Mouse (Mus musculus): ENCODE data around the gene Bnc1.

The Bnc1 gene

DNA sequence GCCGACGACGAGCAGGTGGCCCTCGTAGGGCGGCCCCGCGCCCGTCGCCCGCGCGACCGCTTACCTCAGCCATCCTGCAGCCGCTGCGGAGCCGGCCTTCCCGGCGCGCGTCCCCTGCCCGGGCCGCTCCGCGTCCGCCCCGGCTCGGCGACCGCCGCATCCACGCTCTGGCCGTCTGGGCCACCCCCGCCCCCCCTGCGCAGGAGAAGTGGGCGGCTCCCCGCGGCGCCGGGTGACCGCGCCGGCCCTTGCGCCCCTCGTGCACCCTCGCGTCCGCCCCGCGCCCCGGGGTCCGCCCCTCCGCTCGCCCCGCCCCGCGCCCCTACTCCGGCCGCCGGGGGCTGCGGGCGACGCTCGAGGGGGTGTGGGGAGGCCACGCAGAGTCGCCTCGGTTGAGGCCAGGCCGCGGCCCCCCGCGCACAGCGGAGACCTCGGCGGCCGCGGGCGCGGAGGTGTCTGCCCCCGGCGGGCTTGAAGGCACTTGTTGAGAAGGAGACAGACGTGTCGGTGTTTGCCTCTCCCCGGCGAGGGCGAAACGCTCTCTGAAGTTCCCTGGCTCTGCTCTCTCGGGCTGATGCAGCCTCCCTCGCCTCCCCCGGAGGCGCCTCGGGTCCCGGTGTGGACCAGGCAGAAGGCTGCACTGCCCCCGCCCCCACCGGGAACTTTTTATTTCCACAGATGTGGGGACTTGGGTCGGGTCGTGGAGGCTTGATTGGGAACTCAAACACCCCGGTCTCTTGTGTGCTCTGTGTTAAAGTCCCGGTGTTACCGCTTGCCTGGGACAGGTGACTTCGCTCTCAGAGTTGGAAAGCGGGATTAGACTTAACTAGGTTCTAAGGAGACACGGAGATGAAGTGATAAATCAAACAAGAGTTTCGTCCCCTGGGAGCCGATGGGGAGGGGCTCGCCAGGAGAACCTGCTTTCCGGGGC lies at the start of gene Bnc1:
Gene Bnc1 (minus strand): TSS at position 162 of the 931 bp plus-strand sequence.
- peak; percentile 21 for DNase-seq

DNA sequence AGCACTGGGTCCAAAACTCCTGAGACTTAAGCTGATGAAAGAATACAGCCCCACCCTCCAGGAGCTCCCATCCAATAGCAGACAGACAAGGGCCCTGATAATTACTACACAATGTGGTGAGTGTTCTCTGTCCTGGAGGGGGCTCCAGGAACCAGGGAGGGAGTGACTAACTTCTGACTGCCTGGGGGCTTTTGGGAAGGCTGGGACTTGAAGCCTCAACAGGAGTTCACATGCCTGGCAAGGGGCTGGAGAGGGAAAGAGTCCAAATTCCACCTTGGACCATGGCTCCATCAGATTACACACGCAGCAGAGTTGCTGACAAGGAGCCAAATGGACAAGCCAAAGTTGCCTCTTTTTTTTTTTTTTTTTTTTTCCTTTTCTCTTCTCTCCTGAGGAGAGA lies 41.3 kb upstream of the Bnc1 start:
- no peak for DNase-seq

DNA sequence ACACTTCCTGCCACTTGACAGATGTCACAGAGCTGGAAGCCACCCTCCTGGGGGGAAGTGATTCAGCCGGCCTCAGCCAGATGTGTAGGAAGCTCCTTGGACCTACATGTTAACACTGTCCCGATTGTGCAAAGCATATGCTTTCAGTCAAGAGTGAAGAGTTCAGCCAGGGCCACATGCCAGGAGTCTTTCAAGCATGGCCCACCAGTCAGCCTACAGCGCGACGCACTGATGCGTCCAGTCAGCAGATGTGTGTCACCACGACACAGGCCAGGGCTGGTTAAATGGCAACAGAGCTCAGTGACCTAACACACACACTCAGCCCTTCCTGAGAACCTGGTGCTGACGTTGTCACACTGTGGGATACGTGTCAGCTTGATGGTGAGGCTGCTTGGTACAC lies 37.6 kb upstream of the Bnc1 start:
- DNase-seq = no peak

DNA sequence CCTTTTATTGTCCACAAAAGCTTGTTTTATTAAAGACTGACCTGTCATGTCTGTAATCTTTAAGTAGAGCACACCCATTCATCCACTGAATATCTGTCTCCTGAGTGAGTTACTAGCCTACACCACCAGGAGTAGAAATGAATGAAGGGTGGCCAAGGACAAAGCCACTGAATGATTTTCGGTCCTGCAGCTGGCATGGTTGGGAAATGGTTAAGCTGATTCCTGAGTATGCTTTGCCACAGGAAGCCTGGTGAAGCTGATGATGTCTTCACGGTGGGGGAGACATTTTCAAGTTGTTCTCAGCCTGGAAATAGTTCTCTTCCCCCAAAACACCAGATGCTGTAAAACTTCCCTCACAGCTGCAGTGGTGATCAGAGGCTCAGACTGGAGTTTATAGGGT lies 33.7 kb upstream of the Bnc1 start:
- no peak for DNase-seq

DNA sequence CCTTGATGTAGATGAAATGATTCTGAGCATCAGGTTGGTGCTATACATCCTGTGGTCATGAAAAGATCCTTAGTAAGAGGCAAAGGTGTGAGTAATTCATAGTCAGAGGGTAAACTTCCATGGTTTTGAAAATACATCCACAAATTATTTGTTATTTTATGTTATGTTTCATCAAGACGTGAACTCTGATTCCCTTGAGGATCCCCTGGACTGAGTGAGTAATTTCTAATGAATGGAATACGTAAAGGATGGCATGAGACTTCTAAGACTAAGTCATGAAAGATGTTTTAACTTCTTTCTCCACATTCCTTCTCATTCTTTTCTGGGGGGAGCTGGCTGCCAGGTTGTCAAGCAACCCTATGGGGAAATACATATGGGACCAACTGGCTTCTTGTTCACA lies 31.6 kb upstream of the Bnc1 start:
- DNase-seq = no peak

DNA sequence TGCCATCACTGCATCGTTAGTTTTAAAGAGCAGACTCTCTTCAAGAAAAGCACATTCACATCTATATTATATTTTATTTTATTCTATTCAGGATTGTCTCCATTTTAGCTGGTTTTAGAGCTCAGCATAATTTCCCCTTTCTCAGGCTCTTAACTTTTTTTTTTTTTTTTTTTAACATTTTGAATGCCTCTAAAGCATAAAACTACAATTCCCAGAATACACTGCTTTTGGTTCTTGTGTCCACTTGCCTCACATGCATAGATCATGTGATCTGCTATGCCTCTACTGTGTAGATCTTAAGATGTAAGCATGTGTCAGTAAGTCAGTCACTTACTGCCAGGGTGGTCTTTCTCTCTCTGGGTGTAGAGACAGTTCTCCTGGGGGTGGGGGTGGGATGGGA lies 30.3 kb upstream of the Bnc1 start:
- DNase-seq = no peak

DNA sequence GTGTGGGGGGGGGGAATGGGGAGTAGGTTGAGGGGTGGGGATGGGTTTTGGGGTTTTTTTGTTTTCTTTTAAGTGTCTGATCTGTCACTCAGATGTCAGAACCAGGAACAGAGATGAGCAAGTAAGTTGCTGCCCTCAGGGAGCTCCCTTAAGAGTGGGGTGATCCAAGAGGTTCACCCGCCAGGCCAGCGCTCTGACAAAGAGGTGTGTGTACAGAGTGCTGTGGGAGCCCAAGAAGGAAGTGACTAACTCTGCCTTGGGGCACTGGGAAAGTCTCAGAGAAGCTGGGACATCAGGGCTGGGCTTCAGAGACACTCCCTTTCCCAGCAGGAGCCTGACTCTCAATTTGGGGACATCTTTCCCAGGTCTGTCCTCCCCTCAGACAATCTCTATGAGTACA lies 25.9 kb upstream of the Bnc1 start:
- no peak for DNase-seq

DNA sequence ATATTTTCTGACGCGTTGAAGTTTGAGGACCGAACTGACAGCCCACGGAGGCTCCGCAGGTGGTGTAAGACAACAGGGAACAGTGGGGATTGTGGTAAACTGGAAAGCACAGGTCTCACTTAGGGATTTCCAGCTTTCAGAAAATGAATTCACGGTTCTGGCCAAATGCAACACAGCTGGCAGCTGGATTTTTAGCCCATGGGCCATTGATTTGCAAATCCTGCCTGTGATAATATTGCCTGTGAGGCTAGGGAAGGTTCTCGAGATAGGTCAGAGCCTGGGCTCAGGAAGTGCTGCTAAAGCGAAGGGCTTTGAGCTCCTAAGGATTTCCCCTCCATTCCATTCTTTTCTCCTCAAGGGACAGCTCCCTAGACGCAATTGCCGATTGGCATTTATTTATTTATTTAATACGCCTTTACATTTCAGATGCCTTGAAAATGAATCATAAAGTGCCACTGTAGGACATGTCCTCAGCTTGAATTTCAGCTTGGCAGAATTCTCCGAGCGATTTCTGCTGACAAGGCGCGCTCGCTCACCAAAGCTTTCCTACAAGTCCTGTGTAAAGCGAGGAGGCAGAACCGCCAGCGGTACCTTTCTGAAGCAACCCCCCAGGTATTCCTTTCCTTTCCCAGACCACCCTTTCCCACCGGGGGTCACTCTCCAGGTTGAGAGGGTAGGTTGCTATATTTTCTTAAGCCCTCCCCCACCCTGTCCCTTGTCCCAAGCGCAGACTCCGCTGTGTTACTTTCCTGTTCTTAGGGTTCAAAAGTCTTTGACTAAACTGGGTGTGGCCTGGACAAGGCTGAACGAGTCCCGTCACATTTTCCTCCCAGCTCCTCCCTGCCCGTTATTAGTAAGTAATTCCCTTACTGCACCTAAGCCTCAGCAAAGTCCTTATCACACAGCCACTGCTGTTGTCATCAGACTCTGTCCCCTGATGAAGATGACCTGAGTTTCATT lies 24.9 kb upstream of the Bnc1 start:
- DNase-seq = no peak

DNA sequence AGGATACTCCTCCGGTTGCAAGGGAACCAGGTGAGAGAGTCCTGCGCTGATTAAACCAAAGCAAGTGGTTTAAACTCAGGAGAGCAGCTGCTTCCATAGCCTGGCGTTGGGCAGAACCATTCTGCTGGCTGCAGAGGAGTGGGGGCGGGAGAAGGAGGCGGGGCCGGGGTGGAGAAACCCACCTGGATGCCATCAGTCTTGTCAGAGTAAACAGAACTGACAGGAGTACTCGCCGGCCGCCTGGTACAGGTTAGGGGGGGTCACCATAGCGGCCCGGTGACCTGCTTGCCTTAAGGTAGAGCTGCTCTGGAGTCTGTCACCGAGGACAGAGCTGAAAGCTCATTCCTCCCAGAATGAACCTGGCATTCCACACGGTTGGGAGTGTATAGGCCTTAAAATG lies 20.4 kb upstream of the Bnc1 start:
- peak; percentile 12 for DNase-seq

DNA sequence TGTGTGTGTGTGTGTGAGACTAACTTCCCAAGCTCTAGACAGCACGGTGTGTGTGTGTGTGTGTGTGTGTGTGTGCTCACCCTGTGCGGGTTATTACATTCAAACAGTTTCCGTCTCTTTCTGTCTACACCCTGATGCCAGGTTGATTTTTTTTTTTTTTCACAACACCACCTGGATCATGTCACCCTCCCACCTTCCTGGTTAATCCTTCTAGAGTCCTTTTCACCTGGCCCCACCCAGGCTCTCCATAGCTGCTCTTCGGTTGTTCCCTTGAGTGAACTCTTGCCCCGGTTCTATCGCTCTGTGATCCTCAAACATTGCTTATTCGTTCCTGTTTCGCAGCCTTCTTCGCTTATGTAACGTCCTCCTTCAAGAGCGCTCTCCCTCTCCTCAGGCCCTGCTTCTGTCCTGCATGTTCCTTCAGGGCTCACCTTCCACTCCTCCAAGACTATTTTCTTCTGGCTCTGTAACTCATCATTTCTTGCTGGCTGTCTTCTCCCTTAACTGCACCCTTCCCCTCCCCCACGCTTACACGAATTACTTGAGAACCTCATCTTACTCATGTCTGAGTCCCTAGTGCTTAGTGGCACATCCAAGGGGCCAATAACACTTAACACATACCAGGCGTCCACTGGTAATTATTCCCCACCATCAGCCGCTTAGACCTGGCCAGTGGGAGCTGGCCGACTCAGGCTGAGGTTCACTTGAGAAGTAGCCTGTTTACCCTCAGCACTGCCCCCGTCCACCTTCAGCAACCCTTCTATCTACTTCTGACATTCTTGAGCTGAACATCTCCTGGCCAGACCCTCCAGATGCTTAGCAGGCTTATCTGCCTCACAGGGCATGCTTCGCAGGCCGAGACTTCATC lies 19.7 kb upstream of the Bnc1 start:
- DNase-seq = no peak

DNA sequence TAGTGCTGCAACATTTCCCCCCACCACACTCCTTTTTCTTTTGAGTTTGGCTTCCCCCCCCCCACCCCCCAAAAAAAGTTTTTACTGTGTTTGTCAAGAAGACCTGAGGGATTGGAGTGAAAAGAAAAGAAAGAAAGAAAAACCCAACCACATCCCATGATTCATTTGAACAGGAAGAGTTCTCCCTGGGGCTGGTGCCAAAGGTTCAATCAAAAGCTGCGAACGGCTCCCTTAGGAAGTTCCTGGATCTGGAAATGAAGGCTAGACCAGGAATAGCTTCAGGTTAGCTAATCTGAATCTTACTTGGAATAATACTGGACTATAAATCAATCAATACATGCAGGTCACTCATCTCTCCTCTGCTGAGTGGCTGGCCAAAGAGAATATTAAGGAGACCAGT lies 15.1 kb upstream of the Bnc1 start:
- no peak for DNase-seq

DNA sequence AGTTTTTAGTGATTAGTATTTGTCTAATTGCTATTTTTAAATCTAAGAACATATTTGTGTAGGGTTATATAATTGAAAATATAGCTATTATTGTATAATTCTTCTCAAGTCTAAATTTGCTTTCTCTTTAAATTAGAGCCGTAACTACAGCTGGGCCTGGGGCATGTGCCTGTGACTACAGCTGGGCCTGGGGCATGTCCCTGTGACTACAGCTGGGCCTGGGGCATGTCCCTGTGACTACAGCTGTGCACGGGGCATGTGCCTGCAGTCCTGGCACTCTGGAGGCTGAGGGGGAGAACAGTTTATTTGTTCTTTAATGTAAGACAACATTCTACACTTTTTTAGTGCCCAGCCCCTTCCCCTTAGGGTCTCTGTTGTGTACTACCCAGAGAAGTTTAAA lies 12.1 kb upstream of the Bnc1 start:
- DNase-seq = no peak

DNA sequence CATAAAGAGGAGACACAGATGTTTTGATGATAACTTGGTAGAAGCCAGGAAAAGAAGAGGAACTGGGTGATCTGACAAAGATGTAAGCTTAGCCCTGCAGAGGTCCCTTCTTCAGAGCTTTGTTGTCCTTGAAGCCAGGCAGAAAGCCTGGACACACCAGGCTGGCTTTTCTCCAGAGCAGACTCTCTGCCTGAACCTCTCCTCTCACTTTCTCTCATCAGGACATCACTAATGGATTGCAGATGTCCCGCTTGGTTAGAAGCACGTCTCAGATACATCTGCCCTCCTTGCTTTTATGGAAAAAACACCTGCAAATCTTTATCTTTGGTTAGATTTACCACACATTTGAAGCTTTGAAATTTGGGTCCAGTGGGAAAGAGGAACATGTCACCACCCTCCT lies 7.7 kb upstream of the Bnc1 start:
- DNase-seq = no peak

DNA sequence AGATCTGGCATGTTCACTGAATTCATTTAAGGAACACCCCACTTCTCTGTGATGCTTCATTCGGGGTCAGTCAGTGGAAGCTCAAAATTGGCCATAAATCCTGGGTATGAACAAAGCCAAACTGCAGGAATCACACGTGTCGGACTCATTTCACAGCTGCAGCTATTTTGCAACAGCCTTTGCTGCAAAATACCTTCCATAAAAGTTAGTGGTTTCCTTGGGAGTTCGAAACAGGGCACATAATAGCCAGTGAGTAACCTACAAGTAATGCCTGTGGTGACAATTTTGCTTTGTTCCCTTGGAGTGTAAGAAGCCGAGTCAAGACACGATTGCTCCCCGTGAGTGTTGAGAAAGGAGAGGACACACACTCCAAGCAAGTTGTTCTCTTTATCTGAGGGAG lies 7.3 kb upstream of the Bnc1 start:
- DNase-seq = no peak

DNA sequence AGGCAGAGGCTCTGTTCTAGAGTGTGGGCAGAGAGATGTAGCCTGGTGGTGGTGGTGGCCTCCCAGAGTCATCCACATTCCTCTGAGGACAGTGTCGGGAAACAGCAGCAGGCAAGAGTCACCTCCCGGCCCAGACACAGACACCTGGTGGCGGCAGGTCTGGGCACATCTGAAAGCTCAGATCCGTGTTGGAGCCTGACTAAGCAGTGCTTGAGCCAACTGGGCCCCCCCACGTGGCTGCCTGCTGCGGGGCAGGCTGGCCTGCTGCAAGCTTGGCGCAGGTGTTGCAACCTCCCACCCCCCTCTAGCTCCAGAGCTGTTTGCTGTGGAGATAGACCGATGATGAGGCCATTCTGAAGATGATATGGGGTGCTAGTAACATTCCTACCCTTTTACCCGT lies 3.9 kb upstream of the Bnc1 start:
- DNase-seq = no peak

DNA sequence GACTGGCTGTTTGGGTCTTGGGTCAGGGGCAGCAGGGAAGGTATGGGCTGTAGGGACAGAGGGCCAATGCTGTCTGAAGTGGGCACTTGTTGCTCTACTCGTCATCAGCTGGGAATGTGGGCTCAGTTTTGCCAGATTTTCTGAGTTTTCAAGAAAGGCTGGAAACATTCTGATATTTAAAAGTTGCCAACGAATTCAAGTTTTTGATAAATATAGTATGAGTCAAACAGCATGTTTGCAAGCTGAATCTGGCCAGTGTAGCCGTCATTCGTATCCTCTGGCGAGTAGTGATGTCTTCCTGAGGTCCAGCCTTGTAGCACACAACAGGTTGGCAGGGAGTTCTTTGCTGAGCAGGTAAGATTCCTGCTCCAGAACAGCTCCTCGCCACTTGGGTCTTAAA lies 3.0 kb upstream of the Bnc1 start:
- no peak for DNase-seq

DNA sequence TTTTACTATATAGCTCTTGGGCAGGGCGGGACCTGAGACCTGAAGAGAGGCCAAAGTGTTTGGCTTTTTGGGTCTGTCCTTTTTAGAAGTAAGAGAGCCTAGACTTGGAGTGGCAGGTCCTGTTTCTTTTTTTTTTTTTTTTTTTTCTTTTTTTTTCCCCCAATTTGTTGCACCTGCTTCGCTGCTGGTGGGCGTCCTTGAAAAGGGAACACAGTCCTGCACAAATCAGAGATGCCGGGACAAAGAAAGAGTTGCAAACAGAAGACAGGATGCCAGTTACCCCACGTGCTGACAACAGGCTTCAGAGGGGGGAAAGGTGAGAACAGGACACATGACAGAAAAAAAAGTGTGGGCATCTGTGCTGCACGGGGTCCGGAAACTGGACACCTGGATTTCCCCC lies 1.0 kb upstream of the Bnc1 start:
- no peak for DNase-seq

DNA sequence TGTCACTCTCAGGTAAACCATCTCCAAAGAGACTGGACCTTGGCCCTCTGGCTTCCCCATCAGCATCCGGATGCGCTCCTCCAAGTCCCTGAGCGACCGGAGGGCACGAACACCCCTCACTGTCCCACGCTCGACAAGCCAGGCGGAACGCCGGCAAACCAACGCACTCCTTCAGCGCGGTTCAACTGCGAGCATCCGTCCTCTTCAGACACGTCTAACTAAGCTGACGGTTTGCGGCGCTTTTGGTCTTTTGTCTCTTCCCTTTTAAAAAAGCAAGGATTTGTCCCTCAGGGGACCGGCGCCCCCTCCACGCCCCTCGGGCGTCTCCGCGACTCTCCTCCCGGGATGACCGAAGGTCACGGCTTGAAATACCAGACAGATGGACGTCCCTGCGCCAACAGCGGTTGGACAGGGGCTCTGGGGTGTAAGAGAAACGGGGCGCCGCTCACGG lies 456 bp downstream of the Bnc1 start:
- no peak for DNase-seq

DNA sequence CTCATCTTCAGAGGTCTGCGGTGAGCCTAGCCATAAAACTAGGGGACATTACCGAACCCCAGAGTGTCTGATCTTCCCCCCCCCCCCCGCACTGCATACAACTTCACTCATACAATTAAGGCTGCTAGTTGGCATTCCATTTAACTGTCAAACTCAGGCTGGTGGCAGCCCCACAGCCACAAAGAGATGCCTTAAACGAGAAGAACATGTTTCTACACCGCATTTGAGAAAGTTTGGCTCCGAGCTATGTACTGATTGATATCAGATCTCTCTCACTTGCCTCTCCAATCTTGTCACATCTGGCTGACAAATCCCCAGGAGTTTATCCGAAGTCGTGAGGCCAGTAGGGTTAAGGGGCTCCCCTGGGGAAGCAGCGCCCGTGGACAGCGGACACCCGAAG lies 976 bp downstream of the Bnc1 start:
- DNase-seq = no peak

DNA sequence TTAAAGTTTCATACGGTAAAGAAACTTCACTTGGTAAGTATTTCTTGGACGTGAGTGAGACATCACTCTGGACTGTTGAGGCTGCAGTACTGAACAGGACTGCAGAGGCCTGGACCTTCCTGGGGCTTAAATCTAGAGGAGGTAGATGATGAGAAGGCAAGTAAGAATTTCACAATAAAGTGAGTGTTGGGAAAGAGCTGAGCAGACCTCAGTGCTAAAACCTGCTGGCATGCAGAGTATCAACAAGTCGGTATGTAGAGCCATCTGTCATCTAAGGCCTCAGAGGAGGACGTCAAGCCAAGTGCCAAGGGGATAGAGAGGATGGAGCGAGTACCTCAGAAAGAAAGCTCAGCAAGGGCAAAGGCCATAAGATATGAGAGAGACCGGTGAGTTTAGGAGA lies 8.4 kb downstream of the Bnc1 start:
- DNase-seq = no peak

DNA sequence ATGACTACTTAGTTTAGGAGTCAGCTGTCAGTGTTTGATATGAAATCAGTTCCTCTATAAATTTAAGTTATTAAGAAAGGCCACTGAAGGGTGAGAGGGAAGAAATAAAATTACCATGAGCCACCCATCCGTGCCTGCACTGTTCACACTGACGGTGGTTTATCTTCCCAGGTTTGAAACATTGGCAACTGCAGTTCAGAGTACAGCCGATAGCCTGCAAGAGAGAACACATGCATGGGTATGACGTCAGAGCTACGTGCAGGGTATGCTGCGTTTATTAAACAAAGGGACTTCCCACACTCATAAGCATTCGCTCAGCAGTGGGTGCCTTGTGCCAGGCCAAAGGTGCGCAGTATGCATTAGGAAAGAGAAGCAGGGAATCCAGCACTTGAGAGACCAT lies 13.8 kb downstream of the Bnc1 start:
- DNase-seq = no peak

DNA sequence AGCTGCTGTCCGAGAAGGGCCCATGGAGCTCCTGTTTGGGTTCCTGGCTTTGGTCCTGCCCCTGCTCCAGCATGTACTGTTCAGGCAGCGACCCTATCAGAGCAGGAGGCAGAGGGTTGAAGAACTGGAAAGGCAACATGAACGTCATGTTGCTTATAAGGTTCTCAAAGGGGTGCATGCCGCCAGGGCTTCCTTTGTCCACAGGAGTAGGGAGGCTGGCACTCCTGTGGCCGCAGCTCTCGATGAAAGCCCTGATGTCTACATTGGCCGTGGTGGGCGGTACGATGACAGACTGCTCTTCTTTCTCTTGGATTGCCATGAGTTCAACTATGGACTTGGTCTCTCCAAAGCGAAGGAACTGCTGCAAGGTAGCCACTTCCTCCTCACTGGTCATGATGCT lies 17.5 kb downstream of the Bnc1 start:
- DNase-seq = no peak

DNA sequence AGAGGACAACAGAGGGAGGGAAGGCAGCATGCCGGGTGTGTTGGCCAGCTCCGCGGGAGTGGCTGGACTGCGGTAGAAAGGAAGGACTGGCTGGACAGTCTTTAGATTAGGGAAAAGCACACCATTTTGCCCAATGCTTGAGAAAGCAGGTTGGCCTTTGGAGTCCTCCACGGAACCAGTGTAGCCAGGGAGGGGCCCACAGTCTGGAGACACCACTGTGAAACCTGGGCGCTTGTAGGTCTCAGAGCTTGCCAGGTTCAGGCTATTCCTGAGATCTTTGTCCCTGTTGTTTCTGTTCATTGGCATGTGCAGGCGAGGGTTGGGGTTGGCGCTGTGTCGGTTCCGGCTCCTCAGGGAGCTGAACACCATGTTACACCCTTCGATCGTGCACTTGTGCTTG lies 18.2 kb downstream of the Bnc1 start:
- DNase-seq = no peak
